Mouse (Mus musculus) left cerebral cortex, postnatal 10 days (tissue): ENCODE measurements around the gene Zfp112. TPM values are rescaled to one million over a fixed set of nuclear protein-coding genes. Genes with fewer than 3 reads are reported as not detected.
"Not testable (repeated sequence)": the region's sequence is repeated elsewhere in the genome, so short reads cannot be mapped to it uniquely, and the experiment has no call there.

Experiments
- DNase-seq, 2 experiments: peaks; one replicate each; pipeline ENCODE4 v3.0.0; 2021 to 2022; ENCODE audit warnings: low spot score in 2 of 2, mixed read lengths in 1 of 2; ENCODE audit errors: extremely low spot score in 1 of 2
- intact Hi-C: fragments of 180-260 bp; cut with DNase I; formaldehyde crosslinking; loops from one replicate; pipeline ENCODE4 v1.15.1; 2025
- total RNA-seq, 2 experiments: library from RNA; stranded (reverse); gene quantifications; 2 replicates each; pipeline ENCODE4 v1.2.3; 2021

Zfp112 gene
- total RNA-seq, result 1 to 10 TPM; 8.7 to 8.8 TPM

DNA sequence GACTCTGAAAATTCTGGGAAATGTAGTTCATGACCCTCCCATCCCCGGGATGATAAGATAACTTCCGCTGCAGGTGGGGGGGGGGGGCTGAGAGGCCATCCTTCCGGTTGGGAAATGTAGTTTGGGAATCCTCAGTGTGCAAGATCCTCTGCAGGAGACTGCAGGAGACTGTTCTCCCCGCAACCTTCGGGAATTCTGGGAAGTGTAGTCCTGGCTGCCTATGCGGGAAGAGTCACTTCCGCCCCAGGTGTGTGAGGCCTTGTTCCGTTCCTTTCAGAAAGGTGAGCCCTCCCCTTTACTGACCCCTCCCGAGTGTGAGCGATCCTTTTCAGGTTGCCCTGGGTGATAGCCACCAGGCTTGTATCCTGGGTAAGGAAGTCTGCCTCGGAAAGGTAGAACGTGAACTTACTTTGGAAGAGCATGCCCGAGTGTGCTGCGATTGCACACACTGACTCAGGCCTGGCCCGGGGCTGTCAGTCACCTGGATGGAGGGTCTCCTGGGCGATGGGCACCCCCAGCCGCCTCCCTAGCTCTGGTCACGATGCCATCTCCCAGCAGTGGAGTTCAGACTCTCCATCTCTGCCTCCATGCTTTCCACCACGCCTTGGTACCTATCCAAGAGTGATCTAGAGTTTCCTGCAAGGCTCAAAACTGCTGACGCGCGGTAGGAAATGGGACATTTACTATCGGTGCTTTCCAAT, at the start of gene Zfp112:
Gene Zfp112 (plus strand): TSS at position 159 of the 701 bp plus-strand sequence.
- DNase-seq, result peak; percentile 81 to 83
- intact Hi-C loops, result no loop called here

DNA sequence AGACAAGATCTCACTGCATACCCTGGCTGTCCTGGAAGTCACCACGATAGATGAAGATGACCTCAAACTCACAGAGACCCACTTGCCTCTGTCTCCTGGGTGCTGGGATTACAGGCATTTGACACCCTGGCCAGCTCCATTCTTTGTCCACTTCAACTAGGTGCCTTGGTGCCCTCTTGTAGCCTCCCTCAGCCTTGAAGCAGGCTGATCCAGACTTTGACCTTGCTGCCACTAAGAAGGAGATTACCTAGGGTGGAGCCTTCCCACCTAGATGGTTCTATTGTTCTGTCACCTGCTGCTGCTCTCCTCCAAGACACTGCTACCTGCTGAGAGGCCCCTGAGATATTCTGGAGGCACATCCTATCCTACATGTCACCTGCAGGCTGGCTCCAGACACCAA, 37.7 kb upstream of the Zfp112 start:
- DNase-seq, intact Hi-C loops: not testable (repeated sequence)

DNA sequence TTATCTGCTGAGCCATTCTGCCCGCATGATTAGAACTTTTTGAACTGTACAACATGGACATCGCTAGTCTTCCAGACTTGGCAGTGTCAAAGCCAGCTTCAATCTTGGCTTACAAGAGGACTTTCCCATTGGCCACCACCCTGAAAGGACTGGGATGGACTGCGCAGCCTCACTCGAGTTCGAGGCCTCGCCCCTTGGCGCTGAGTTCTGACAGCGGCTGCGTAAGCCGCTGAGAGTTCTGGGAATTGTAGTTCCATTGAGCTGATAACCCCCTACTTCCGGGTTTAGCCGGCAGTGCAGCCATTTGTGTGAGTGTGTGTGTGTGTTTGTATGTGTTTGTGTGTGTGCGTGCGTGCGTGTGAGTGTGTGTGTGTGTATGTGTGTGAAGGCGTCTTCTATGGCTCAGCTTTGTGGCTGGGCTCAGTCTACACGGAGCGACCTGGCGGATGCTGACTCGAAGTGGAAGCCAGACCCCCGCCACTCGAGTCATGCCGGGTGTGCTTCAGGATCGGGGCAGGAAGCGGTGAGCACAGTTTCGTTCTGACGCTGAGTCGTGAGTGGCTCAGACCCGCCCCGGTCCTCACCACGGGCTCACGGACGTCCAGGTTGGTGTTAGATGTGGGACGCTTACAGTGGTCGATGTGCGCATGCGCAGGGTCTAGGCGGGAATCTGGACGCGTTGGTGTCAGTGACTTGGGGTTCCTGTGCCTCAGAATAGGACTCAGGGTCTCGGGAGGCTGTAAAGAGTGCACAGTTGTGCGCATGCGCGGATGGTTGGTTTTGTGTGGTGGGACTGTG, 30.3 kb upstream of the Zfp112 start, which contains the start of gene Zfp180:
Gene Zfp180 (plus strand): TSS at position 291 of the 798 bp plus-strand sequence.
- intact Hi-C loops, result no loop called here

DNA sequence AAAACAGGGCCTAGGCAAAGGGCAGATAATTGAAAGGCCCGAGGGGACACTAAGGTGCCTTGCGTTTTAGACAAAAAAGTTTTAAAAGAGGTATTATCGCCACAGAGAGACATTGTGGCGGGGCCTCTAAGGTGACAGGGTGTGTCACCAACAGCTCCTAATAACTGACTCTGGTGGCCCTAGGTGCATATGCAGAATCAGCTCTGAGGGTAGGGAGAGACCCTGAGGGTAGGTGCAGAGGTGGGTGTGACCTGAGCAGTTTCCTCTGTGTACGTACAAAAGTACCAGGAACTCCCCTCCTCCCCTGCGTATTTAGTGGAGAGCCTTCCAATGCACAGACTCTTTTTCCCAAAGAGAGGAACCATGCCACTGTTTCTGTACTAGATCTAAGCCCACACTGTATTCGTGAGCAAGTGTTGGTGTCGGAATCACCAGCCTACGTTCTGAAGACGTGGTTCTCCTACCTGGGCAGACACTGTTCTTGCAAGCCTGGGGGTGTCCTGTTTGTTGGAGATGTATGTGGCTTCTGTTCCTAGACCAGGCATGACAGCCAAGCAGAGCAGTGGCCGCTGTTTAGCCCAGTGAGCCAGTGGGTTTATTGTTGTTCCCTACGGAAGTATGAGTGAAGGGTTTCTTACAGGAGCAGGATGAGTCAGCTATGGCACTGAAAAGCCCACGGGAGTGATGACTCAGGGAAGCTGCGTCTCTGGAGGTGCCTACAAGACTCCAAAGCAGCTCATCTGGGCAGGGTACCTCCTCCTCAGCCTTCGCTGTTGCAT, 29.5 kb upstream of the Zfp112 start:
- no peak for DNase-seq

More for the DNA sequence above, 30.3 kb upstream of the Zfp112 start, which contains the start of gene Zfp180:
- DNase-seq, result peak; percentile 96 to 97

DNA sequence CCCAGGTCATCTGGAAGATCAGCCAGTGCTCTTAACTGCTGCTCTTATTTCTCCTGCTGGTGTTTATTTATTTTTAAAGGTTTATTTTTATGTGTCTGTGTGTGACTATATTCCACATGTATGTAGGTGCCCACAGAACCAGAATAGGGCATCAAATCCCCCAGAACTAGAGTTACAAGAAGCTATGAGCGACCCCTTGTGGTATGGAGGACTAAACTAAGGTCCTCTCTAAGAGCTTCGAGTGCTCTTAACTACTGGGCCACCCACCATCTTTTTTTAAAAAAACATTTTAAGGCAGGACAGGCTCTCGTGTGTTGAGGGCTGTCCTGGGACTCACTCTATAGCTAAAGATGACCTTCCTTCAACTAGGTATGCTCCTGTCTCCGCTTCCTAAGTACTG, 25.2 kb upstream of the Zfp112 start:
- DNase-seq, result no peak
- intact Hi-C loops, result no loop called here

More for the DNA sequence above, 29.5 kb upstream of the Zfp112 start:
- intact Hi-C loops, result no loop called here

DNA sequence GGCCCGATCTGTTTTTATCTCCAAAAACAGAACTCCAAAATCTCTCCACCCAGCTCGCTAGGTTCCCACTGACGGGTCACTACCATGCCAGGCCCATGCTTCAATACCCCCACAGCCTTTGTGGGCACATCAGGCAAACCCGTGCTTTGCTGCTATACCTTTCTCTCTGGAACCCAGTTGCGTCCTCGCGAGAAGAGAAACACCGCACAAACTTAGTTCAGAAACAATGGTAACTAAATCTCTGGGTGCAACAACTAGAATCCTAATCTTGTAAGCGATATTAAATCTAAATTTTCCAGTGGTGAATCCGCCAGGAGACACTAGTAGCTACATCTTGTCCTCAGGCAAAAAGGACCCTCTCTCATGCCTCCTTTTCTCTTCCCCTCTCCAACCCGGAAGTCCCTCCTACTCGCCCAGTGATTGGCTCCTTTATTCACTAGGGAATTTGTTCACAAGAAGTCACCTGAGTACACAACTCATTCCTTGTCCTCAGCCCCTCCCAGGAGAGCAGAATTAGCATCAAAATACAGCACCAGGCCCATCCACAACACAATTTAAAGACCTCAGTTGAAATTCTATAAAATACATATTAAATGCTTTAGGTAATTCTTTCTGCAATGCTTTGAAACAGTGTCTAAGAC, 24.5 kb upstream of the Zfp112 start:
- intact Hi-C loops, result no loop called here
- no peak for DNase-seq

DNA sequence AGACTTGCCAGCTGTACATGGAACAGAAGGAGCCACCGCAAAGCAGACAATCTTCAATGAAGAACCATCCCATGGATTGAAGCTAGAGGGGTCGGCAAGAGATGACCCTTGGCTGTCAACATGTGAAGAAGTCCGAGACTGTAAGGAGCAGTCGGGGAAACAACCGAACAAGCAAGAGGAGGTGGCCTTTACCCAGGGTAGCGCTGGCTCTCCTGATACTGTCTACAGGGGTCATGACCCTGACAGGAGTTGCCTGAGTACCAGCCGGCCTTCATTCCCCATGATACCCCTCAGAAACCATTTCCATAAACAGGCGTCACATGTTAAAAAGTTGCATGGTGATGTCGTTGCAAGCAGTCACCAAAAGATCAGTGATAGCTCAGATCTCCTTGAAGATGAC, 7.7 kb upstream of the Zfp112 start:
- no peak for DNase-seq
- intact Hi-C loops, result no loop called here

DNA sequence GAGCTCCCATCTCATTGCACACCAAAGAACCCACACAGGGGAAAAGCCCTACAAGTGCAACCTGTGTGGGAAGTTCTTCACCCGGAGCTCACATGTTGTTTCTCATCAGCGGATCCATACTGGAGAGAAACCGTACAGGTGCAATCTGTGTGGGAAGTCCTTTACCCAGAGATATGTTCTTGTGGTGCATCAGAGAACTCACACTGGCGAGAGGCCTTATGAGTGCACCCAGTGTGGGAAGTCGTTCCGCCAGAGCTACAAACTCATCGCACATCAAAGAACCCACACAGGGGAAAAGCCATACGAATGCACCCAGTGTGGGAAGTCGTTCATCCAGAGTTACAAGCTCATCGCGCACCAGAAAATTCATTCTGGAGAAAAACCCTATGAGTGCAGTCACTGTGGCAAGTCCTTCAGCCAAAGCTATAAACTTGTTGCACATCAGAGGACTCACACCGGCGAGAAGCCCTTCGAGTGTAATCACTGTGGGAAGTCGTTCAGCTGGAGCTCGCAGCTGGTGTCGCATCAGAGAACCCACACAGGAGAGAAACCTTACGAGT, 6.9 kb upstream of the Zfp112 start:
- intact Hi-C loops, result no loop called here
- DNase-seq, result no peak

DNA sequence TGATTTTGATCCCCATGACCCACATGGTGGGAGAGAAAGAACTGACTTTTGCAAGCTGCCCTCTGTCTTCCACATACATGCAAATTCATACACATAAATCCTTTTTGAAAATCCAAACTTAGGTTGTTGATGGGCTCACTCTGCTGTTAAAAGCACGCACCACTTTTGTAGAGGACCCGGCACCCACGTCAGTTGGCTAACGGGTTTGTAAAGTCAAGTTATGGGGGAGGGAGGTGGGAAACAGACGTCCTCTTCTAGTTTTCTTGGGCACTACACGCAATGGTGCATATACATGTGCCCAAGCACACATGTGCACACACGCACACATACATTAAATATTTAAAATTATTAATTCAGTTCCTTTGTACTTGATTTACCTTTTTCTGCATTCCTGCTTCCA, 1.3 kb upstream of the Zfp112 start:
- intact Hi-C loops, result no loop called here
- DNase-seq, result no peak

DNA sequence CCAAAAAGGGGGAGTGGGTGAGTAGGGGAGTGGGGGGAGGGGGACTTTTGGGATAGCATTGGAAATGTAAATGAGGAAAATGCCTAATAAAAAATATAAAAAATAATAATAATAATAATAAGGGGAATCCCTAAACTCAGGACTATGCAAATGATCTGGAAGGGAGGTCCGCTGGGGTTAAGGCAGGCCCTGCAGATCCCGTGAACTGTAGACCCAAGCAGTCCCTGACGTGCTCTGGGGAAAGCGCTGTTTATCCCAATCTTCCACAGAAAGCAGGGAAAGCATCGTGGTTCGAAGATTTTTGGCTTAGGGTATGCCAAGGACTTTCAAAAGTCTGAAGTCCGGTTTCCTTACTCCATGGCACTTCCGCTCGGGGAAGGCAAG, 350 bp upstream of the Zfp112 start:
- no peak for DNase-seq
- intact Hi-C loops, result no loop called here

DNA sequence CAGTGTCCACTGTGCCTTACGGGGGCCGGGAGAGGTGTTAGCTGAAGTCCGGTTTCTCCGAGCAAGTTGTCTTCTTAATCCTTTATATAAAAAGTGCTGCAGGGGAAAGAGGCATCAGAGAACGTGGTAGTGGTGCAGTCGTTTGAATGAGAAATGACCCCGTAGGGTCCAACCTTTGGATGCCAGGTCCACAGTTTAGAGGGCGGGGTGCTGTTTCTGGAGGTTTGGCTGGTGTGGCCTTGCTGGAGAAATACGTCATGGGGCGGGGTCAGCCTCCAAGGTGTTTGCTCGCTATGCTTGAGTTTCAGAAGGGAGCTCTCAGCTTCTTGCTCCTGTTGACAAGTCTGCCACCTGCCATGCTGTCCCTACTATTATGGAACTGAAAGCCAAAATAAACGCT, 887 bp downstream of the Zfp112 start:
- peak in 1 of 2 experiments; percentile 66 for DNase-seq
- intact Hi-C loops, result no loop called here

DNA sequence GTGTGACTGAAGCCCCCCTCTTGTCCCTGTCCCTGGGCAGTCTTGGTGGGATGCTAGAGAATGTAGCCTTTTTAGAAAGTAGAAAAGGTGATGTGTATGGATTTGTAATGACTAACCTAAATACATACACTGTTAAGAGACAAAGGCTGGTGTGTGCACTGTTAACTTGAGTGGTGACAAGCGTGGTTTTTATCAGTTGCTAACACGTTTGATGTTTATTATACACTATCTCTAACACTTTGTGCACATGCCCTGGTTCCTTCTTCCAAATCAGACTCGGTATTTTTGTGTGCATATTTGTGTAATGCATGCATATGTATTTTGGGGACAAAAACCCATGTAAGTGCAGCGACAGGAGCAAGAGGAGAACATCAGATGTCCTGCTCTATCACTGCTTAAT, 4.5 kb downstream of the Zfp112 start:
- no peak for DNase-seq
- intact Hi-C loops, result no loop called here

DNA sequence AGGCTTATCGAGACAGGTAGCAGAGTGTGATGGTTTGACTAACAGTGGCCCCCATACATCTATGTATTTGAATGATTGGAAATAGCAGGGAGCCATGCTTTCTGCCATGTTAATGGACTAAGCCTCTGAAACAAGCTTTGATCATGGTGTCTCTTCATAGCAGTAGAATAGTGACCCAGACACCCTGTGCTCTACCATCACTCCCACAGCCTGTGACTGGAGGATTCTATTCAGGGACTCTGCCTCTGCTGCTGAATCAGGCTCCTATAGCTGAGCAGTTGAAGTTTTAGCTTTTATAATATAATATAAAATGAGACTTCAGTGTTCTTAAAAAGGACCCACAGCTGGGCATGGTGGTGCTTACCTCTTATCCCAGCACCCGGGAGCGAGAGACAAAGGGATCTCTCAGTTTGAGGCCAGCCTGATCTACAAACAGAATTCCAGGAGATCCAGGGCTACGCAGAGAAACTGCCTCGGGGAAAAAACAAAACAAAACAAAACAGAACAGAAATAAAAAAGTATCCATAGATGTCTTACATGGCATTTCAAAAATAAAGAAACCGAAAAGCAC, 21.4 kb downstream of the Zfp112 start:
- DNase-seq, result no peak
- intact Hi-C loops, result loop anchor here (10.0 kb wide), 1 partner anchor 121 kb away; the partner anchor contains the start of gene Zfp108

DNA sequence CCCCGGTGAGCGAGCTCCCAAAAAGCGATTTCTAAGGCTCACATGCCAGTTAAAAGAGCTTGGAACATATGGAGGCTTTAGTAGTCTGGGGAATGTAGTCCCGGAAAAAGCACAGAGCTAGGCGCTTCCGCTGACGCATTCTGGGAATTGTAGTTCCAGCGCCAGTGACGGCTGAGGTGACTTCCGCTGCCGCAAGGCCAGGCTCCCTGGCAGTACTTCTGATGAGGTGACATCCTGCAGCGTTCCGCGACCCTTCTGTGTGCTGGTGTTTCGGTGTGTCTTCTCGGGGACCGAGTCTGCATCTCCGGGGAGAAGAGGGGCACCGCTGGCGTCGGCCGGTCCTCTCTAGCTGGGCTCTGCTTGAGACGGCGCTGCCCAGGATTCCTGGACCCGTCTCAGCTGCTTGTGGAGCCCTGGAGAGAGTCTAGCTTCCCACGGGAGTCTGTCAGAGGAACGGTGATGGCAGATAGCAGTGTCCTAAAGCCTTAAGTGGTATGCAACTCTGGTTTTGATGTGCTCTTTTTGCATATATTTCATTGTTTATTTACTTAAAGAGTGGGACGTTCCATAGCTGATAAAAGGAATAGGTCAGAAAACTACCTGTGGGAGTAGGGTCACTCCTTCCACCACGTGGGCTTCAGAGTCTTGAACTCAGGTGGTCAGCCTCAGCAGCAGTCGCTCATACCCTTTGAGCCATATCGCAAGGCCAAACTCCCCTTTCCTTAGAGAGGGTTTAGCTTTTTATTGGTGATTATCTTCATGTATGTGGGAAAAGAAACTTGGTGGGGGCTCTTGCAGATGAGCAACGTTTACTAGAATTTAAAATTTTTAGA, 22.1 kb downstream of the Zfp112 start, which contains the start of gene Zfp235:
Gene Zfp235 (plus strand): TSS at position 174 of the 833 bp plus-strand sequence.
- intact Hi-C loops, result loop anchor here (10.0 kb wide), 1 partner anchor 121 kb away; the partner anchor contains the start of gene Zfp108
- peak; percentile 88 to 89 for DNase-seq

DNA sequence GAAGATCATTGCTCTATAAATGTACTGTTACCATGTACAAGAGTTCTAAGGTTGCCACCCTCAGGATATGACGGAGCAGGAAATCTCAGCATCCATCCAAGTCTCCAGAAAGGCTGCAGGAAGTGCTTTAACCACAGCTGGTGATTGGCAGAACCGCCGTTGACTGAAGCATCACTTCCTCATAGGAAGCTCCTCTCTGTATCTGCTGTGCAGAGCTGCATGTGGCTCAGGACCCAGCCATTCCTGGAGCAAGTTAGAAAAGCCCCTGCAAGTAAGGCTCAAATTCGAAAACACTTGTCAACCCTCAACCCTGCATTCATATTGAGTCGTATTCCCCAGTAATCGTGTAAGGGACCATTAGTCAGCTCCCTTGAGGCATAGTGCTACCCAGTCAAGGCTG, 30.5 kb downstream of the Zfp112 start:
- DNase-seq, result no peak
- intact Hi-C loops, result no loop called here

DNA sequence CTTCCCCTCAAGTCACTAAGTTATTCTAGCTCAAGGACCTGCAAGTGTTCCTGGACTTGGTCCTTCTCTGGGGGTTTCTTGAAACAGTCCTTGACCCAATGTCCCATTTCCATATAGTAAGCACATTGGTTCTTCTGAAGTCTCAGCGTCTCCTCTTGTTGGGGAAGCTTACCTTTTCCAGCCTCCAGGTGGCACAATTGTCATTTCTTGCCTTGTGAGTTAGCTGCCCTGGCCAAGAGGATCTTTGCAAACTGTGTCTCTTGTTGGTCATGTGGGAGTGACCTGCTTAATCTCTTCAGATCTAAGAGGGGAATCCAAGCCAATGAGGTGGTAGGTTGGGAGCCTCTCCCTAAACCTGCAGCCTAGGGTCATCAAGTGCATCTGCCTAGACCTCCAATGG, 41.2 kb downstream of the Zfp112 start:
- intact Hi-C loops, result no loop called here

DNA sequence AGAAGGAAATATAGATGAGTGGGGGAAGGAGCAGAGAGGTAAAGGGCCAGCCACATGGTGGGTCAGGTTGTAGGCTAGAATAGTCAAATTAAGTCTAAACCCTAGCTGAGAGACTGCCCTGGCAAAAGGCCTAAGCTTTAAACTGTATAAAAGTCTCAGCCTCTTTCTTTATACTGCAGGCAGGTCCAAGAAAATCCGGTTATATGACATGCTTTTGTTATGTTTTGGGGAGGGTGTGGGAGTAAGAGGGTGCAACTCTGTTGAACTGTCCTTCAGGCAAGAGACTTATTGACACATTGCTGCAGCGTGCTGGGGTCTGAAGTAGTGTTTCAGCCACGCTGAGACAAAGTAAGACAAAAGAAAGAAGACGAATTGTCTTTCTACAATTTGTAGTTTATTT, 60.1 kb downstream of the Zfp112 start:
- no peak for DNase-seq
- intact Hi-C loops, result no loop called here

More for the DNA sequence above, 41.2 kb downstream of the Zfp112 start:
- no peak for DNase-seq
